Mouse (Mus musculus): Measurements from ENCODE around the gene Itgb1bp1. TPM values are rescaled to one million over a fixed set of nuclear protein-coding genes. Genes with fewer than 3 reads are reported as not detected.

Gene Itgb1bp1
- total and polyA plus RNA-seq, 3 experiments, result 15.4 to 42.8 (median 19.8) TPM

DNA sequence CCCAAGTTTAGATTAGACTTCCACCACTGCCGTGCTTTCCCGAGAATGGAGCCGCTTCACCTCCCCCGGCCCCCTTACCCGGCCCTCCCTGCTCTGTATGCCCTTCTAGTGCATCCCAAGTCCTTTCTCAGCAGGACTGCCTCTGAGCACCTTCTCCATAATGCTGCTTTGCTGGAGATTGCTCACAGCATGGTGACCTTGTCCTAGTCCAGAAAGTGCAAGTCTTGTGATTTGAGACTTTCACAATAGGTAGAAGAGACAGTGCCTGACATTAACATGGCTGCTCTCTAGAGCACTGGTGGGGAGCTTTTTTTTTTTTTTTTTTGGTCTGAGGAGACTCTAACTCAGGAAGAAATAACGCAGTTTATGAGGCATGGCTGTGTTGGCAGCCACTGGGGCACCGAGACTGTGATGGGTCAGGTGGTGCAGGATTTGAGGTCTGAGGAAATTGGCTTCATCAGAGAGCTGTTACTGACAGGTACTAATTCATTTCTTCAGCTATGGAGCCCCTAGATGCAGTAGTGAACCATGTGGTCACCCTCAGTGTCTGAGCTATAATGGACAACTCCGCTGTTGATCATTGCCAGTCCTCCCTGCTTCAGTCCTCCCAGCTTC is 71.4 kb downstream of the Itgb1bp1 start:
- H3K9me3 ChIP-seq (replicated peaks), result peaks cover 4% of the 10 kb centered on the region; the same call in 1 of the 2 replicates
- H3K4me3 ChIP-seq (ENCODE audit: low read depth, low read length), result no peak overlapping the region
- ATAC-seq (ENCODE audit: extremely low read depth, insufficient number of reproducible peaks, low FRiP score, poor library complexity, severe bottlenecking) (no peak), DNase-seq (ENCODE audit: low spot score) (no peak)
- H3K36me3 ChIP-seq (replicated peaks), result no peaks in the 10 kb centered on the region
- no peaks in the 10 kb centered on the region for H3K27me3 ChIP-seq (ENCODE audit: insufficient read depth, low read length)
- H3K4me1 ChIP-seq (ENCODE audit: insufficient read depth, low read depth, low read length), result no peaks in the 10 kb centered on the region
- TF ChIP-seq TAL1 (conservative IDR thresholded peaks at IDR 0.05; ENCODE audit: low read depth, low read length) (no peak), GATA1 (IDR thresholded peaks at IDR 0.05; ENCODE audit: borderline replicate concordance, low read length) (no peak), CTCF (IDR thresholded peaks at IDR 0.05; ENCODE audit: low read depth, low read length) (no peak), POLR2AphosphoS5 (IDR thresholded peaks at IDR 0.05; ENCODE audit: insufficient replicate concordance, low read depth, low read length) (no peak), GATA2 (IDR thresholded peaks at IDR 0.05; ENCODE audit: borderline replicate concordance, low read depth, low read length) (no peak)

DNA sequence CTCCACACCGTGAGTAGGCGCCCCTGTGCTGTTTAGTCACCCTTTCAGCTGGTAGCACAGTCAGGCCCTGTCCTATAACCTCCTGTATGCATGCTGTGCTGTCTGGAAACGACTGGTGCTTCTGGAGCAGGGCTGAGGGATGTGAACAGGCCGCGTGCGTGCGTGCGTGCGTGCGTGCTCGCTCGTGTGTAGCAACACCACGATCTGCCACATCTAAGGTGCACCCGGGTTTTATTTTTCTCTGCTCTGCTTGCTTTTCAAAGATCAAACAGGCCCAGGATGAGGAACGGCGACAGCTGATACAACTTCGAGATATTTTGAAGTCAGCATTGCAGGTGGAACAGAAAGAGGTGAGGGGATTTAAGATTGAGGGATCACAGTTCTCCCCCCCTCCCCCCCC is 73.2 kb downstream of the Itgb1bp1 start:
- no peak for ATAC-seq (ENCODE audit: extremely low read depth, insufficient number of reproducible peaks, low FRiP score, poor library complexity, severe bottlenecking)
- no peaks in the 10 kb centered on the region for H3K4me1 ChIP-seq (ENCODE audit: insufficient read depth, low read depth, low read length)
- no peaks in the 10 kb centered on the region for H3K36me3 ChIP-seq (replicated peaks)
- TF ChIP-seq GATA1 (IDR thresholded peaks at IDR 0.05; ENCODE audit: borderline replicate concordance, low read length), result no peak
- no peak for TF ChIP-seq CTCF (IDR thresholded peaks at IDR 0.05; ENCODE audit: low read depth, low read length)
- no peak for TF ChIP-seq POLR2AphosphoS5 (IDR thresholded peaks at IDR 0.05; ENCODE audit: insufficient replicate concordance, low read depth, low read length)
- no peak for TF ChIP-seq GATA2 (IDR thresholded peaks at IDR 0.05; ENCODE audit: borderline replicate concordance, low read depth, low read length)
- TF ChIP-seq TAL1 (conservative IDR thresholded peaks at IDR 0.05; ENCODE audit: low read depth, low read length), result no peak
- DNase-seq (ENCODE audit: low spot score), result no peak
- no peak overlapping the region for H3K4me3 ChIP-seq (ENCODE audit: low read depth, low read length)
- H3K9me3 ChIP-seq (replicated peaks), result peaks cover 6% of the 10 kb centered on the region; the same call in 1 of the 2 replicates
- no peaks in the 10 kb centered on the region for H3K27me3 ChIP-seq (ENCODE audit: insufficient read depth, low read length)

DNA sequence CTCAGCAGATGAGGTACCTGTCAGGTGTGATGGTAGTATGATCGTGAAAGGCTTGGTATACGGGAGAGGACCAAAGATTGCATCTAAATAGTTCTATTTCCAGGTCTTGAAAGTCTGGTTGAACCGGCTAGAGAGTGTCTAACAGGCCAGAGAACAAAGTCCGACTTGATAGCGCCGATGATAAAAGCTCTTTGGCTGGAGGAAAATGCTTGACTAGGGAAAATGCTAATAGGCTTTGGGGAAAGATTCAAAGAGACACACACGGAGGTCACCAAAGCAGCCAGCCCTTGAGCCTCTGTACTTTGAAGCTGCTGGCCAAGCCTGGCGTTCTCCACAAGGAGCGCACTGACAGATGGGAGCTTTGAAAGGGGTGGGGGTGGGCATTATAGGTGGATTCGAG is 76.8 kb downstream of the Itgb1bp1 start:
- ATAC-seq (ENCODE audit: extremely low read depth, insufficient number of reproducible peaks, low FRiP score, poor library complexity, severe bottlenecking) (no peak), DNase-seq (ENCODE audit: low spot score) (no peak)
- Histone ChIP-seq H3K4me3 (ENCODE audit: low read depth, low read length) (no peak overlapping the region), H3K4me1 (ENCODE audit: insufficient read depth, low read depth, low read length) (no peaks in the 10 kb centered on the region), H3K36me3 (replicated peaks) (no peaks in the 10 kb centered on the region), H3K27me3 (ENCODE audit: insufficient read depth, low read length) (no peaks in the 10 kb centered on the region), H3K9me3 (replicated peaks) (0 out of 2 replicates have a peak, but pooled peaks cover 8% of the 10 kb centered on the region)
- TF ChIP-seq GATA2 (IDR thresholded peaks at IDR 0.05; ENCODE audit: borderline replicate concordance, low read depth, low read length), result no peak
- TF ChIP-seq GATA1 (IDR thresholded peaks at IDR 0.05; ENCODE audit: borderline replicate concordance, low read length), result no peak
- TF ChIP-seq CTCF (IDR thresholded peaks at IDR 0.05; ENCODE audit: low read depth, low read length), result no peak
- no peak for TF ChIP-seq POLR2AphosphoS5 (IDR thresholded peaks at IDR 0.05; ENCODE audit: insufficient replicate concordance, low read depth, low read length)
- no peak for TF ChIP-seq TAL1 (conservative IDR thresholded peaks at IDR 0.05; ENCODE audit: low read depth, low read length)

DNA sequence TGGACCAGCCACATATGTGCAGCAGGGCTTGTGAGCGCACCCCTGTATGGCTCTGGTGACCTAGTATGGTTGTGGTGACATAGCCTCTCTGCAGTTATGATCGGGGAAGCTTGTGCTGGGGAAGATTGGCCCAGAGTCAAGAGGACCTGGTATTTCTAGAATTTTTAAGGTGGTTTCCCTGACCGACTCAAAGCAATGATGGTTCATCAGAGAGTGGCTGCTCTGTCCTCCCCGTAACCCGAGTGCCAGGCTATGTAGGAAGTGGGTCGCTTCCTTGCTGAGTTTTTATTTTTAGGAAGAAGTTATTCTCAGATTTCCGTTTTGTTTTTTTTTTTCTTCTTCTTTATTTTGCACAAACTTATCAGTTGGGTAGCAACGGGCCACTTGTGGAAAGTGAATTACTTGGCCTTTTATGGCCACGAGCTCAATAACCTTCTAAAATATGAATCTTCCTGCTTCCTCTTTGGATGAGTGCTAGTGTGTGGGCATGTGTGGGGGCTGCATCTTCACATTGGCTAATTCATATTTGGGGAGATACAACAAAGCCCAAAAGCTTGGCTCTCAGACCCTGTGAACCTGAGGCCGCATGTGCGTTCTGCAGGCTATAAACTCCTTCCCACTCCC is 77.8 kb downstream of the Itgb1bp1 start:
- DNase-seq (ENCODE audit: low spot score), result no peak
- Histone ChIP-seq H3K4me1 (ENCODE audit: insufficient read depth, low read depth, low read length) (no peaks in the 10 kb centered on the region), H3K4me3 (ENCODE audit: low read depth, low read length) (no peak overlapping the region)

DNA sequence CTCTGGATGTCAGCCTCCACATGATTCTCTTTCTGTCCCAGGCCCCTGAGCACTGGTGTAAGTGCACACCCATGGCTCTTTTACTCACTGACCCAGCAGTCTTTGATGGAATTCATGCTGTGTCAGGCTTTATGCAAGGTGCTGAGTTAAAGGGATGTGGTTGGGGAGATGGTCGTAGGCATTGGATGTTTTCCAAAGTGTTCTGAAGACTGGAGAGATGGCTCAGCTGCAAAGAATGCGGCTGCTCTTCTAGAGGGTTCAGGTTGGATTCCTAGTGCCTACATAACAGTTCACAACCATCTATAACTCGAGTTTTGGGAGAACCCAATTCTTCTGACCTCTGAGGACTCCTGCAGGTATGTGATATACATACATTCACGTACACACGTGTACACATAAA is 78.7 kb downstream of the Itgb1bp1 start:
- ATAC-seq (ENCODE audit: extremely low read depth, insufficient number of reproducible peaks, low FRiP score, poor library complexity, severe bottlenecking) (no peak), DNase-seq (ENCODE audit: low spot score) (no peak)
- Histone ChIP-seq H3K4me3 (ENCODE audit: low read depth, low read length) (no peak overlapping the region), H3K27me3 (ENCODE audit: insufficient read depth, low read length) (no peaks in the 10 kb centered on the region), H3K4me1 (ENCODE audit: insufficient read depth, low read depth, low read length) (no peaks in the 10 kb centered on the region), H3K9me3 (replicated peaks) (peaks cover 15% of the 10 kb centered on the region), H3K36me3 (replicated peaks) (no peaks in the 10 kb centered on the region)
- no peak for TF ChIP-seq POLR2AphosphoS5 (IDR thresholded peaks at IDR 0.05; ENCODE audit: insufficient replicate concordance, low read depth, low read length)
- no peak for TF ChIP-seq TAL1 (conservative IDR thresholded peaks at IDR 0.05; ENCODE audit: low read depth, low read length)
- TF ChIP-seq GATA1 (IDR thresholded peaks at IDR 0.05; ENCODE audit: borderline replicate concordance, low read length), result no peak
- no peak for TF ChIP-seq GATA2 (IDR thresholded peaks at IDR 0.05; ENCODE audit: borderline replicate concordance, low read depth, low read length)
- TF ChIP-seq CTCF (IDR thresholded peaks at IDR 0.05; ENCODE audit: low read depth, low read length), result no peak

More for the DNA sequence above, 77.8 kb downstream of the Itgb1bp1 start:
- Histone ChIP-seq H3K9me3 (replicated peaks) (peaks cover 13% of the 10 kb centered on the region), H3K36me3 (replicated peaks) (no peaks in the 10 kb centered on the region), H3K27me3 (ENCODE audit: insufficient read depth, low read length) (no peaks in the 10 kb centered on the region)
- no peak for TF ChIP-seq POLR2AphosphoS5 (IDR thresholded peaks at IDR 0.05; ENCODE audit: insufficient replicate concordance, low read depth, low read length)
- ATAC-seq (ENCODE audit: extremely low read depth, insufficient number of reproducible peaks, low FRiP score, poor library complexity, severe bottlenecking), result no peak

DNA sequence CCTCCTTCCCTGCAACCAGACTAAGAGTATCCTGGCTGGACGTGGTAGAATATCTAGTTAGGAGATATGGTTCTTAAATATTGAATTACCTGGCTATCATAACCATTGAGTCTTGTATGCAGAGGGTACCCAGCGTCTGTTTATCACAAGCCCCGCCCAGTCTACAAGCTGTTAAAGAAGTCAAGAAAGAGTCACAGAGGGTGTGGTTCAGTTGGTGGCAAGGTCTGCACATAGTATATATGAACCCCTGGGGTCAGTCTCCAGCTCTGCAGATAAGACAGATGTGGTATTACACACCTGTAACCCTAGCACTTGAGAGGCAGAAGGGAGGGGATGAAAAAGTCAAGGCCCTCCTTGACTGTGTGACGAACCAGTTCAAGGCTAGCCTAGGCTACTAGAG is 80.3 kb downstream of the Itgb1bp1 start:
- Histone ChIP-seq H3K4me1 (ENCODE audit: insufficient read depth, low read depth, low read length) (no peaks in the 10 kb centered on the region), H3K4me3 (ENCODE audit: low read depth, low read length) (no peak overlapping the region), H3K36me3 (replicated peaks) (no peaks in the 10 kb centered on the region), H3K9me3 (replicated peaks) (peaks cover 15% of the 10 kb centered on the region), H3K27me3 (ENCODE audit: insufficient read depth, low read length) (no peaks in the 10 kb centered on the region)
- TF ChIP-seq GATA1 (IDR thresholded peaks at IDR 0.05; ENCODE audit: borderline replicate concordance, low read length) (no peak), GATA2 (IDR thresholded peaks at IDR 0.05; ENCODE audit: borderline replicate concordance, low read depth, low read length) (no peak)
- no peak for ATAC-seq (ENCODE audit: extremely low read depth, insufficient number of reproducible peaks, low FRiP score, poor library complexity, severe bottlenecking)
- DNase-seq (ENCODE audit: low spot score), result no peak
